Comparison of ENCODE assay signal across 28 mouse cellular contexts in genomic region chr6:115232562-115232961, GRCm38 (mm10). TPM values are rescaled to one million over a fixed set of nuclear protein-coding genes. Genes with fewer than 3 reads are reported as not detected.
A peak's percentile ranks its signal among the peaks of the same experiment; 100 is the strongest.
DNase-seq lines count a peak whose midpoint lies in the region; ATAC-seq and TF ChIP-seq lines count a peak whose summit lies in the region.
"Had no signal": no experiment of that assay in that cellular context is flagged by ENCODE, and none has a peak within 500 bp of the region (broad histone marks: within the 10 kb centered on the region; RNA-seq: fewer than 3 reads in every experiment).

No protein-coding gene starts in this region.

- H3K9me3 ChIP-seq in heart, embryonic 12.5 days (replicated peaks): no peaks in the 10 kb centered on the region
- no peaks in the 10 kb centered on the region for H3K9me3 ChIP-seq in lung, postnatal 0 days (ENCODE audit: low read length)
- H3K9me3 ChIP-seq: embryonic facial prominence, embryonic 12.5 days; forebrain, embryonic 13.5 days; hindbrain, embryonic 12.5 days; limb, embryonic 10.5 days had no signal

- H3K79me2 ChIP-seq in myocyte (ENCODE audit: control insufficient read depth, insufficient read depth): no peaks in the 10 kb centered on the region

- H3K4me2 ChIP-seq in heart, embryonic 12.5 days: no peak overlapping the region
- no peak overlapping the region for H3K4me2 ChIP-seq in lung, postnatal 0 days (replicated peaks; ENCODE audit: low read depth, low read length)
- H3K4me2 ChIP-seq in myocyte (ENCODE audit: low read depth): peak overlapping the region; percentile 55
- H3K4me2 ChIP-seq: embryonic facial prominence, embryonic 12.5 days; forebrain, embryonic 13.5 days; hindbrain, embryonic 12.5 days; midbrain, embryonic 11.5 days had no signal

- no peak for TF ChIP-seq CTCF in lung, postnatal 0 days (IDR thresholded peaks at IDR 0.05)

- H3K4me1 ChIP-seq in heart, embryonic 12.5 days (replicated peaks): no peaks in the 10 kb centered on the region
- 0 out of 2 replicates have a peak, but pooled peaks cover 5% of the 10 kb centered on the region for H3K4me1 ChIP-seq in lung, postnatal 0 days (ENCODE audit: insufficient read depth, low read depth, low read length)
- H3K4me1 ChIP-seq: embryonic facial prominence, embryonic 12.5 days; forebrain, embryonic 13.5 days; hindbrain, embryonic 12.5 days; limb, embryonic 10.5 days had no signal

- no peak for ATAC-seq in heart, embryonic 12.5 days (ENCODE audit: insufficient number of reproducible peaks, low FRiP score)
- ATAC-seq in lung, postnatal 0 days: no peak; the same call in 1 of the 2 replicates
- ATAC-seq: CD4-positive, CD25-positive, alpha-beta regulatory T cell, adult 4 months; forebrain, embryonic 13.5 days; Patski had no signal

- H3K4me3 ChIP-seq in heart, embryonic 12.5 days: no peak overlapping the region
- H3K4me3 ChIP-seq in lung, postnatal 0 days (ENCODE audit: low read depth, low read length): no peak overlapping the region
- no peak overlapping the region for H3K4me3 ChIP-seq in myocyte
- H3K4me3 ChIP-seq: embryonic facial prominence, embryonic 12.5 days; erythroblast, embryonic 14.5 days; forebrain, embryonic 13.5 days; hindbrain, embryonic 12.5 days; limb, embryonic 10.5 days had no signal

- no peaks in the 10 kb centered on the region for H3K36me3 ChIP-seq in heart, embryonic 12.5 days
- H3K36me3 ChIP-seq in lung, postnatal 0 days (ENCODE audit: insufficient read depth, low read length): no peaks in the 10 kb centered on the region
- no peaks in the 10 kb centered on the region for H3K36me3 ChIP-seq in myocyte (ENCODE audit: control insufficient read depth, insufficient read depth)
- H3K36me3 ChIP-seq: embryonic facial prominence, embryonic 12.5 days; hindbrain, embryonic 12.5 days; limb, embryonic 10.5 days had no signal

- no peak for TF ChIP-seq POLR2A in myocyte (IDR thresholded peaks at IDR 0.05; ENCODE audit: insufficient read length, low read depth)

- WGBS in heart, embryonic 12.5 days: 69% methylated on average over 1 of the region's 1 CpGs
- 55% methylated on average over 1 of the region's 1 CpGs for WGBS in lung, postnatal 0 days

- H3K9ac ChIP-seq in heart, embryonic 12.5 days: no peak overlapping the region
- no peak overlapping the region for H3K9ac ChIP-seq in lung, postnatal 0 days (replicated peaks; ENCODE audit: low read depth)
- H3K9ac ChIP-seq: embryonic facial prominence, embryonic 12.5 days; forebrain, embryonic 13.5 days; hindbrain, embryonic 12.5 days had no signal

- TF ChIP-seq EP300 in lung, postnatal 0 days (IDR thresholded peaks at IDR 0.05): peak; percentile 40; the same call in 1 of the 2 replicates

- DNase-seq in adrenal gland, postnatal 10 days: peak; percentile 39
- DNase-seq in adrenal gland, postnatal 36 days: no peak
- peak; percentile 98 for DNase-seq in heart, adult 11 months
- DNase-seq in lung, postnatal 0 days (ENCODE audit: low spot score): no peak
- no peak for DNase-seq in lung, postnatal 25 days (ENCODE audit: low spot score)
- DNase-seq in testis, postnatal 10 days (ENCODE audit: low spot score): no peak
- DNase-seq: kidney, adult 2 months; kidney, postnatal 14 days; lung, adult 18-20 months; lung, postnatal 36 days; retina, postnatal 1 day; right cerebral cortex, postnatal 4 days had no signal

- peaks cover 77% of the 10 kb centered on the region for H3K27me3 ChIP-seq in heart, embryonic 12.5 days (replicated peaks)
- no peaks in the 10 kb centered on the region for H3K27me3 ChIP-seq in lung, postnatal 0 days (replicated peaks; ENCODE audit: insufficient read depth, low read length)
- H3K27me3 ChIP-seq in myocyte (ENCODE audit: control insufficient read depth, insufficient read depth, insufficient read length): no peaks in the 10 kb centered on the region
- H3K27me3 ChIP-seq: embryonic facial prominence, embryonic 12.5 days; forebrain, embryonic 13.5 days; hindbrain, embryonic 12.5 days; Patski had no signal

- no peak overlapping the region for H3K27ac ChIP-seq in heart, embryonic 12.5 days (ENCODE audit: poor library complexity, severe bottlenecking)
- no peak overlapping the region for H3K27ac ChIP-seq in lung, postnatal 0 days (ENCODE audit: low read length)
- H3K27ac ChIP-seq: embryonic facial prominence, embryonic 12.5 days; forebrain, embryonic 13.5 days; hindbrain, embryonic 12.5 days; limb, embryonic 10.5 days had no signal

- H3ac ChIP-seq in myocyte (ENCODE audit: control insufficient read depth, insufficient read length): no peak overlapping the region

TF ChIP-seq in myocyte, 11 proteins besides CTCF, POLR2A, EP300 and RAD21:
- no peak for TF ChIP-seq POLR2AphosphoS2 (IDR thresholded peaks at IDR 0.05; ENCODE audit: insufficient read length, low read depth)
- TF ChIP-seq MAX (IDR thresholded peaks at IDR 0.05; ENCODE audit: low read depth): no peak
- TF ChIP-seq TCF3 (IDR thresholded peaks at IDR 0.05; ENCODE audit: insufficient read length, low read depth): no peak
- no peak for TF ChIP-seq MYOD1 (IDR thresholded peaks at IDR 0.05; ENCODE audit: control insufficient read depth in 1 of 3, insufficient read length in 2 of 3, low read depth in 2 of 3)
- TF ChIP-seq SRF (IDR thresholded peaks at IDR 0.05; ENCODE audit: control insufficient read depth, insufficient read length, low read depth): no peak
- no peak for TF ChIP-seq MYOG (IDR thresholded peaks at IDR 0.05; ENCODE audit: control insufficient read depth in 1 of 3, insufficient read depth in 1 of 3, insufficient read length in 2 of 3, low read depth in 2 of 3)

RNA-seq across cellular contexts. Expression of gene Gm17482, which starts 5.4 kb away (rescaled TPM):
- not detected for total RNA-seq in adrenal gland, postnatal 10 days (2021)
- not detected for total RNA-seq in adrenal gland, postnatal 36 days (2021)
- not detected in 2 replicates for polyA plus RNA-seq in heart, embryonic 12.5 days (2016; fragmentation: Nextera tagmentation; extraction: Ambion mirVana)
- polyA plus RNA-seq in lung, postnatal 0 days (2015; fragmentation: Nextera tagmentation; extraction: Ambion mirVana): not detected in 2 replicates
- not detected for polyA plus RNA-seq in myocyte (2012; fragmentation: generic; extraction: Trizol)
- total RNA-seq: adrenal gland, postnatal 4 days; ES-E14; granulocyte monocyte progenitor cell, adult 5-6 weeks; left cerebral cortex, adult 18-20 months; liver, adult 2 months had no signal
- polyA plus RNA-seq: CD4-positive, CD25-positive, alpha-beta regulatory T cell, adult 4 months; embryonic facial prominence, embryonic 12.5 days; erythroblast, embryonic 14.5 days; forebrain, embryonic 13.5 days; hindbrain, embryonic 12.5 days; kidney, adult 2 months; limb, embryonic 10.5 days; liver, adult 2 months; midbrain, embryonic 11.5 days; neural tube, embryonic 11.5 days; Patski had no signal

RNA-seq across cellular contexts. Expression of gene Timp4, which starts 19.4 kb away (rescaled TPM):
- 10 to 100 TPM; 10.8 to 25.3 TPM for total RNA-seq in adrenal gland, postnatal 10 days (2021)
- total RNA-seq in adrenal gland, postnatal 36 days (2021): 1 to 10 TPM; 3.9 to 7.5 TPM
- 0.18 TPM in 1 of 2 replicates, not detected in the other for polyA plus RNA-seq in heart, embryonic 12.5 days (2016; fragmentation: Nextera tagmentation; extraction: Ambion mirVana)
- 3.7 and 5.0 TPM in 2 replicates for polyA plus RNA-seq in lung, postnatal 0 days (2015; fragmentation: Nextera tagmentation; extraction: Ambion mirVana)
- polyA plus RNA-seq in myocyte (2012; fragmentation: generic; extraction: Trizol): 0.02 TPM
- total RNA-seq: granulocyte monocyte progenitor cell, adult 5-6 weeks; liver, adult 2 months had no signal
- polyA plus RNA-seq: erythroblast, embryonic 14.5 days; liver, adult 2 months had no signal

Comparison
In these comparisons a context has a peak if more than half of its experiments do, and no peak if none do; other contexts are left out.
1. DNase-seq: peak in adrenal gland, postnatal 10 days (single experiment) and heart, adult 11 months (single experiment); none in adrenal gland, postnatal 36 days (0 of 2), lung, postnatal 0 days (single experiment), lung, postnatal 25 days (single experiment) and testis, postnatal 10 days (single experiment).